Mouse (Mus musculus) ES-E14 (cell line): ENCODE measurements around the gene Sh3d21.

Experiments
- HCFC1 ChIP-seq: IDR thresholded peaks from 2 replicates; pipeline ENCODE4 v1.6.1; 2012; ENCODE audit warnings: low read length, inconsistent platforms, borderline replicate concordance; ENCODE audit not compliant: insufficient read depth
- MAFK ChIP-seq: IDR thresholded peaks from 2 replicates; pipeline ENCODE4 v1.6.1; 2014; ENCODE audit warnings: mild to moderate bottlenecking, low read depth, low read length, inconsistent platforms; ENCODE audit not compliant: insufficient read depth
- ZC3H11A ChIP-seq: IDR thresholded peaks from 2 replicates; pipeline ENCODE4 v1.6.1; 2012; ENCODE audit warnings: low read depth, mild to moderate bottlenecking, inconsistent platforms, low read length, borderline replicate concordance

DNA sequence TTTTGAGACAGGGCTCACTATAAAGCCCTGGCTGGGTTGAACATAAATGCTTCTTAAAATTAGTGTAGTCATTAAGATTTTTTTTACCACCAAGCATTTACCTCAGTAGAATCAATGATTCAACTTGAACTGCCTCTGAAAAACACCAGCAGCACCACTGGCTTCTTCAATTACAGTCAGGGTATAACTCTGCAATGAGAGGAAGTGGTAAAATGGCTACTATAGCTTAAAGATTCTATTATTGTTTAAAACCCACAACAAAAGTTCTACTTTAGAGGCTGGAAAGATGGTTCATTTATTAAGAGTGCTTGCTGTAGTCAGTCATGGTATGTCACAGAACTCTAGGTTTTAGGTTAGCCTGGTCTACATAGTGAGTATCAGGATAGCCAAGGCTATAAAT is 30.9 kb upstream of the Sh3d21 start:
- TF ChIP-seq HCFC1 (no peak), MAFK (no peak), ZC3H11A (no peak)
